Mouse (Mus musculus): ENCODE measurements at regions not wholly inside any gene's neighbourhood (a gene's known extent, or its start where the extent isn't known, plus 50 kb on each side); places are given as distances from the start of the nearest gene placed in this dataset.
A peak's percentile ranks its signal among the peaks of the same experiment; 100 is the strongest.

GRCm38 (mm10) chr11:19468803-19469202, 450.0 kb upstream of the Meis1 start:
- no peak for TF ChIP-seq POLR2A (IDR thresholded peaks at IDR 0.05; ENCODE audit: borderline replicate concordance, insufficient read depth, low read length)
- TF ChIP-seq CTCF (IDR thresholded peaks at IDR 0.05; ENCODE audit: borderline replicate concordance, insufficient read depth, low read depth, low read length), result no peak
- Histone ChIP-seq H3K27me3 (ENCODE audit: control insufficient read depth, insufficient read depth, low read length) (no peaks in the 10 kb centered on the region), H3K4me3 (replicated peaks; ENCODE audit: insufficient read depth, low read depth, low read length) (no peak overlapping the region), H3K27ac (ENCODE audit: insufficient read depth, low read length) (no peak overlapping the region), H3K4me1 (ENCODE audit: control insufficient read depth, insufficient read depth, low read length) (no peaks in the 10 kb centered on the region)
- DNase-seq, result no peak
- 89% methylated on average over 3 of the region's 3 CpGs for WGBS

- Histone ChIP-seq H3K4me1 (ENCODE audit: control insufficient read depth, insufficient read depth, low read length) (no peaks in the 10 kb centered on the region), H3K27me3 (ENCODE audit: control insufficient read depth, insufficient read depth, low read length) (no peaks in the 10 kb centered on the region), H3K4me3 (replicated peaks; ENCODE audit: insufficient read depth, low read depth, low read length) (no peak overlapping the region), H3K27ac (ENCODE audit: insufficient read depth, low read length) (no peak overlapping the region)
- TF ChIP-seq POLR2A (IDR thresholded peaks at IDR 0.05; ENCODE audit: borderline replicate concordance, insufficient read depth, low read length) (no peak), CTCF (IDR thresholded peaks at IDR 0.05; ENCODE audit: borderline replicate concordance, insufficient read depth, low read depth, low read length) (no peak)
- WGBS, result 85% methylated on average over 5 of the region's 5 CpGs
- DNase-seq, result no peak
Observed at GRCm38 (mm10) chr11:19470648-19471341, 452.0 kb upstream of the Meis1 start.

- WGBS, result 6% methylated on average over 18 of the region's 18 CpGs
- no peak overlapping the region for H3K4me3 ChIP-seq (replicated peaks; ENCODE audit: insufficient read depth, low read depth, low read length)
- DNase-seq, result no peak
- H3K27ac ChIP-seq (ENCODE audit: insufficient read depth, low read length), result no peak overlapping the region
- no peaks in the 10 kb centered on the region; the same call in 1 of the 2 replicates for H3K27me3 ChIP-seq (ENCODE audit: control insufficient read depth, insufficient read depth, low read length)
- no peak for TF ChIP-seq POLR2A (IDR thresholded peaks at IDR 0.05; ENCODE audit: borderline replicate concordance, insufficient read depth, low read length)
- TF ChIP-seq CTCF (IDR thresholded peaks at IDR 0.05; ENCODE audit: borderline replicate concordance, insufficient read depth, low read depth, low read length), result no peak
- no peaks in the 10 kb centered on the region for H3K4me1 ChIP-seq (ENCODE audit: control insufficient read depth, insufficient read depth, low read length)
Observed at GRCm38 (mm10) chr11:19475068-19475786, 448.9 kb upstream of the Spred2 start.

- Histone ChIP-seq H3K4me3 (replicated peaks; ENCODE audit: insufficient read depth, low read depth, low read length) (no peak overlapping the region), H3K27ac (ENCODE audit: insufficient read depth, low read length) (no peak overlapping the region), H3K27me3 (ENCODE audit: control insufficient read depth, insufficient read depth, low read length) (no peaks in the 10 kb centered on the region), H3K4me1 (ENCODE audit: control insufficient read depth, insufficient read depth, low read length) (no peaks in the 10 kb centered on the region)
- DNase-seq, result no peak
- WGBS, result 87% methylated on average over 2 of the region's 2 CpGs
- TF ChIP-seq CTCF (IDR thresholded peaks at IDR 0.05; ENCODE audit: borderline replicate concordance, insufficient read depth, low read depth, low read length), result no peak
- TF ChIP-seq POLR2A (IDR thresholded peaks at IDR 0.05; ENCODE audit: borderline replicate concordance, insufficient read depth, low read length), result no peak
Observed at GRCm38 (mm10) chr11:19493089-19493756, 431.0 kb upstream of the Spred2 start.

- no peak for TF ChIP-seq CTCF (IDR thresholded peaks at IDR 0.05; ENCODE audit: borderline replicate concordance, insufficient read depth, low read depth, low read length)
- TF ChIP-seq POLR2A (IDR thresholded peaks at IDR 0.05; ENCODE audit: borderline replicate concordance, insufficient read depth, low read length), result no peak
- H3K4me1 ChIP-seq (ENCODE audit: control insufficient read depth, insufficient read depth, low read length), result peaks cover 3% of the 10 kb centered on the region; the same call in 1 of the 2 replicates
- H3K27ac ChIP-seq (ENCODE audit: insufficient read depth, low read length), result no peak overlapping the region
- H3K4me3 ChIP-seq (replicated peaks; ENCODE audit: insufficient read depth, low read depth, low read length), result no peak overlapping the region
- DNase-seq, result peak in 1 of 2 experiments; percentile 23
- no peaks in the 10 kb centered on the region for H3K27me3 ChIP-seq (ENCODE audit: control insufficient read depth, insufficient read depth, low read length)
- WGBS, result 17% methylated on average over 3 of the region's 3 CpGs
Observed at GRCm38 (mm10) chr11:19521721-19522120, 402.5 kb upstream of the Spred2 start.

- 79% methylated on average over 6 of the region's 6 CpGs for WGBS
- Histone ChIP-seq H3K4me3 (replicated peaks; ENCODE audit: insufficient read depth, low read depth, low read length) (no peak overlapping the region), H3K27ac (ENCODE audit: insufficient read depth, low read length) (no peak overlapping the region), H3K4me1 (ENCODE audit: control insufficient read depth, insufficient read depth, low read length) (peaks cover 3% of the 10 kb centered on the region; the same call in 1 of the 2 replicates), H3K27me3 (ENCODE audit: control insufficient read depth, insufficient read depth, low read length) (no peaks in the 10 kb centered on the region)
- TF ChIP-seq CTCF (IDR thresholded peaks at IDR 0.05; ENCODE audit: borderline replicate concordance, insufficient read depth, low read depth, low read length), result no peak
- TF ChIP-seq POLR2A (IDR thresholded peaks at IDR 0.05; ENCODE audit: borderline replicate concordance, insufficient read depth, low read length), result no peak
- peak in 1 of 2 experiments; percentile 12 for DNase-seq
Observed at GRCm38 (mm10) chr11:19523853-19524487, 400.2 kb upstream of the Spred2 start.

GRCm38 (mm10) chr11:19529126-19529525, 395.0 kb upstream of the Spred2 start:
- peaks cover 4% of the 10 kb centered on the region; the same call in 1 of the 2 replicates for H3K4me1 ChIP-seq (ENCODE audit: control insufficient read depth, insufficient read depth, low read length)
- TF ChIP-seq CTCF (IDR thresholded peaks at IDR 0.05; ENCODE audit: borderline replicate concordance, insufficient read depth, low read depth, low read length) (no peak), POLR2A (IDR thresholded peaks at IDR 0.05; ENCODE audit: borderline replicate concordance, insufficient read depth, low read length) (no peak)
- WGBS, result 63% methylated on average over 5 of the region's 5 CpGs
- no peak overlapping the region for H3K27ac ChIP-seq (ENCODE audit: insufficient read depth, low read length)
- no peaks in the 10 kb centered on the region for H3K27me3 ChIP-seq (ENCODE audit: control insufficient read depth, insufficient read depth, low read length)
- H3K4me3 ChIP-seq (replicated peaks; ENCODE audit: insufficient read depth, low read depth, low read length), result no peak overlapping the region
- DNase-seq, result no peak

Measured in cerebellum, adult 2 months (tissue).